Mouse (Mus musculus): ENCODE measurements around the gene Lrrc20. TPM values are rescaled to one million over a fixed set of nuclear protein-coding genes. Genes with fewer than 3 reads are reported as not detected.

The Lrrc20 gene
- 10.5 and 13.3 TPM in 2 replicates for polyA plus RNA-seq (2014; fragmentation: Nextera tagmentation; extraction: Ambion mirVana)

DNA sequence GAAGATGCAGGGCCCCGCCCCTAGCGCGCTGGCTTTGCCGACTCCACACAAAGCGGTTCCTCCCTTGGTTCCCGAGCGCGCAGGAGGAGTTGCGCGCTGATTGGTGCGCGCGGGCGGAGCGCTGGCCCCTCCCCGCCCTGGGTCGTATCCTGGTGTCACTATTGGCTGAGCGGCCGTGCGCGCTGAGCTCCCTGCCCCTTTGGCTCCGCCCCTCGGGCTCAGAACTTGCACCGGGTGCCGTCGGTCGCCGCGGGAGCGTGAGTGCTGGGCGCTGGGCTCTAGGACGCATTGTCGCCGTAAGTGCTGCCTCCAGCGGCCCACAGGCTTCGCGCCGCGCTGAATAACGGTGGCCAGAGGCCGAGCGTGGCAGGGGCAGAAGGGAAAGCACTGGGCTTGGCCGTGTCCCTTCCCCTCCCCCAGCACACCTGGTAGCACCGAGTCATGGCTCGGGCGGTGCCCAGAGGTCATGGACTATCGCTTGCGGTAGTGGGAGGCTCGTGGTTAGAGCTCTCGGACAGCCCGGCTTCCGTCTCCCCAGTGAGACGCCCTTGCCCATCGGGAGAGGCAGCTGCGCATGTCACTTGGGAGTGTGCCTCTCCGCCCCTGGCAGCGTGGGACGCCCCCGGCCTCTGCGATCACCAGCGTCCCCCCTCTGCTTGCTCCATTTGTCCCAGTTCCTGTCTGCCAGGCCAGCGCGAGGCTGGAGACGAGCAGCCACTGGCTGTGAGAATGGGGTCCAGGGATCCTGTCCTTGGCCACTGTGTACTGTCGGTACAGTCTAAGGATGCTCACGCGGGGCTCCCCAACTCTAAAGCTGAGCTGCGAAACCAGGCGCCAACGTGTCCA, at the start of gene Lrrc20:
Lrrc20 (plus strand) TSS at position 208 of the 846 bp plus-strand sequence.
- peak within 1 kb of the TSS; percentile 90 for H3K9ac ChIP-seq (ENCODE audit: low read length)
- H3K4me3 ChIP-seq (ENCODE audit: control insufficient read depth in 1 of 2, insufficient read depth in 1 of 2, low read depth in 1 of 2, low read length in 2 of 2) = peak within 1 kb of the TSS; percentile 87 to 93
- H3K9me3 ChIP-seq (ENCODE audit: control insufficient read depth, low read length) = no peaks in the 10 kb centered on the region
- peak within 1 kb of the TSS; percentile 98 for H3K4me2 ChIP-seq (ENCODE audit: low read length)
- ATAC-seq (ENCODE audit: insufficient number of reproducible peaks, insufficient read depth, low FRiP score, low read depth) = peak; percentile 94
- under 1% methylated on average over 70 of the region's 70 CpGs for WGBS
- no peaks in the 10 kb centered on the region for H3K27me3 ChIP-seq (ENCODE audit: control insufficient read depth, insufficient read depth, low read length)
- peaks cover 7 to 33% of the 10 kb centered on the region in 2 experiments for H3K4me1 ChIP-seq (ENCODE audit: control insufficient read depth in 2 of 2, insufficient read depth in 2 of 2, low read length in 2 of 2)
- no peaks in the 10 kb centered on the region for H3K36me3 ChIP-seq (ENCODE audit: control insufficient read depth, insufficient read depth, low read length)
- H3K27ac ChIP-seq (replicated peaks in 1 of 2; ENCODE audit: control insufficient read depth in 1 of 2, insufficient read depth in 1 of 2, low read depth in 2 of 2, low read length in 2 of 2) = peak within 1 kb of the TSS; percentile 90 to 92

DNA sequence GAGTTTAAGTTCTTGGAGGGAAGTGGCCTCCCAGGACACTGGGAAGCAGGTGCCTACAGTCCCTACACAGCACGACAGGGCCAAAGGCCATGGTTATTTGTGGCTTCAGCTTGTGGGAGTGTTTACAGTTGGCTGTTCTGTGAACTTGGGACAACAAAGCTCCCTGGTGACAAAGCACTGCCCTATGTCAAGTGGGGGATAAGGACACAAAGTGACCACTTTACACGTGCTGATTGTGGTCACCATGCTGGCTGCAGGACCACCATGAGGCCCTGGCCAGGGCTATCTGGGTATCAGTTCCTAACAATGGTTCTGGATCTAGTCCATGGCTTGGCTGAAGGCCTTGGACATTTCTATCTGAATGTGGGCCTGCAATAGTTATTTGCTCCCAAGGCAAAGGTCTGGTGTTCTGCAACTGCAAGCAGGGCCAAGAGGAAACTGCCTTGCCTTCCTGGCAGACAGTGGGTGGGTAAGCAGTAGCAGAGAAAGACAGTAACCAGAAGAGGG, 49.3 kb upstream of the Lrrc20 start:
- peak overlapping the region in 1 of 2 experiments; percentile 41; a peak in 2 of 4 replicates for H3K27ac ChIP-seq (replicated peaks in 1 of 2; ENCODE audit: control insufficient read depth in 1 of 2, insufficient read depth in 1 of 2, low read depth in 2 of 2, low read length in 2 of 2)
- 0 out of 2 replicates have a peak, but pooled peaks have one; percentile 18 for ATAC-seq (ENCODE audit: insufficient number of reproducible peaks, insufficient read depth, low FRiP score, low read depth)
- no peak overlapping the region for H3K4me3 ChIP-seq (ENCODE audit: control insufficient read depth in 1 of 2, insufficient read depth in 1 of 2, low read depth in 1 of 2, low read length in 2 of 2)
- WGBS = 9% methylated on average over 2 of the region's 2 CpGs
- H3K36me3 ChIP-seq (ENCODE audit: control insufficient read depth, insufficient read depth, low read length) = peaks cover 23% of the 10 kb centered on the region
- H3K4me1 ChIP-seq (ENCODE audit: control insufficient read depth in 2 of 2, insufficient read depth in 2 of 2, low read length in 2 of 2) = peaks cover 7 to 21% of the 10 kb centered on the region in 2 experiments
- no peaks in the 10 kb centered on the region for H3K9me3 ChIP-seq (ENCODE audit: control insufficient read depth, low read length)
- no peaks in the 10 kb centered on the region for H3K27me3 ChIP-seq (ENCODE audit: control insufficient read depth, insufficient read depth, low read length)
- no peak overlapping the region for H3K4me2 ChIP-seq (ENCODE audit: low read length)
- H3K9ac ChIP-seq (ENCODE audit: low read length) = no peak overlapping the region

DNA sequence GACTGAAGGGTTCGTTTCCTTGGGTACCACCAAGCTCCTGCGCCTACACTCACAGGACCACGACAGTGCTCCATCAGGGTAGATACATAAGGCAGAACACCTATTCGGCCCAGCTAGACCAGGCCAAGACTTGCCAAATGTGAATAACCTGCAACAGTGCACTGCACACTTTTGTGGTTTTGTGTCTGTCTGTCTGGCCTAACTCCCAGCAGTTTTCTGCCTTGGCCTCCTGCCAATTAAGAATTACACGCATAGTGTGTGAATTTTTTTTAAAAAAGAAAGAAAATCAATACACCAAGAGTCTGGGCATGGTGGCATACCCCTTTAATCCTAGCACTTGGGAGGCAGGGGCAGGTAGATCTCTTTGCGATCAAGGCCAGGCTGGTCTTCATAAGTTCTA, 47.6 kb upstream of the Lrrc20 start:
- H3K9me3 ChIP-seq (ENCODE audit: control insufficient read depth, low read length) = no peaks in the 10 kb centered on the region
- H3K36me3 ChIP-seq (ENCODE audit: control insufficient read depth, insufficient read depth, low read length) = peaks cover 36% of the 10 kb centered on the region
- H3K27me3 ChIP-seq (ENCODE audit: control insufficient read depth, insufficient read depth, low read length) = no peaks in the 10 kb centered on the region
- H3K27ac ChIP-seq (replicated peaks in 1 of 2; ENCODE audit: control insufficient read depth in 1 of 2, insufficient read depth in 1 of 2, low read depth in 2 of 2, low read length in 2 of 2) = no peak overlapping the region
- peaks cover 7 to 21% of the 10 kb centered on the region in 2 experiments for H3K4me1 ChIP-seq (ENCODE audit: control insufficient read depth in 2 of 2, insufficient read depth in 2 of 2, low read length in 2 of 2)
- H3K9ac ChIP-seq (ENCODE audit: low read length) = no peak overlapping the region
- 88% methylated on average over 6 of the region's 6 CpGs for WGBS
- no peak overlapping the region for H3K4me3 ChIP-seq (ENCODE audit: control insufficient read depth in 1 of 2, insufficient read depth in 1 of 2, low read depth in 1 of 2, low read length in 2 of 2)
- ATAC-seq (ENCODE audit: insufficient number of reproducible peaks, insufficient read depth, low FRiP score, low read depth) = no peak
- H3K4me2 ChIP-seq (ENCODE audit: low read length) = no peak overlapping the region

DNA sequence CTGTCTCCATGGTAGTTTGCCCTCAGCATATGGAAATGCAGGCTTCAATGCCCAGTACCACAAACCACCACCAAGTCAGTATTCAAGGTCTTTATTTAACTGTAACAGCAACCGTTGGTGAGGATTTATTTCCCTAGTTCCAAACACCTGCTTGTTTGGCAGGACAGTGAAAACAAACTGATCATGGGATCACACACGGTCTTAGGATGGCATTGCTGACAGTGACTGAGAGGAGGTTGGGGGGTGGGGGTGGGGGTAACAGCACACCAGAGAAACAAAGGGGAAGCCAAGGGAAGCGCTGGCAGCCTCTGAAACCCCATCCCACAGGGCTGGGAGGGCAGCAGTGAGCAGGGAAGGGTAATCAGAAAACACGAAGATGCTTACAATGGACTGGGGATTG, 47.2 kb upstream of the Lrrc20 start:
- no peak for ATAC-seq (ENCODE audit: insufficient number of reproducible peaks, insufficient read depth, low FRiP score, low read depth)
- WGBS = 78% methylated on average over 4 of the region's 4 CpGs
- no peak overlapping the region for H3K4me3 ChIP-seq (ENCODE audit: control insufficient read depth in 1 of 2, insufficient read depth in 1 of 2, low read depth in 1 of 2, low read length in 2 of 2)

DNA sequence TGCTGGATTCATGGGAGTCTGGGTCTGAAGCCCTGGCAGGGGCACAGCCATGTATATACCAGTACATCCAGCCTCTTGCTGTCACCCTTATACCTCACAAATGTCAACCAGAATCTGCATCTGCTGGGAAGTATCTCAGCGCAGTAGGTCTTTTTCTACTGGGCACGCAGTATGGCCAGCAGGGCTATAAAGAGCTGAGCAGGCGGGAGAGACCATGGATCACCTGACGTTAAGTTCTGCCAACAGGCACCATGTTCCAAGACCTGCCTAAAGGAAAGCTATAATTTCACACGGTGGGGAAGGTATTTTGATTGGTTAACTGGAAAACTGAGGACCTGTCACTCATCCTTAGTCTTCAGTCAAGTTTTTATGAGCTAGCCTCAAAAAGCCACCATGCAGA, 46.6 kb upstream of the Lrrc20 start:
- no peaks in the 10 kb centered on the region for H3K27me3 ChIP-seq (ENCODE audit: control insufficient read depth, insufficient read depth, low read length)
- H3K36me3 ChIP-seq (ENCODE audit: control insufficient read depth, insufficient read depth, low read length) = peaks cover 47% of the 10 kb centered on the region
- peaks cover 7 to 19% of the 10 kb centered on the region in 2 experiments for H3K4me1 ChIP-seq (ENCODE audit: control insufficient read depth in 2 of 2, insufficient read depth in 2 of 2, low read length in 2 of 2)
- no peak overlapping the region for H3K4me2 ChIP-seq (ENCODE audit: low read length)
- H3K27ac ChIP-seq (replicated peaks in 1 of 2; ENCODE audit: control insufficient read depth in 1 of 2, insufficient read depth in 1 of 2, low read depth in 2 of 2, low read length in 2 of 2) = no peak overlapping the region
- no peaks in the 10 kb centered on the region for H3K9me3 ChIP-seq (ENCODE audit: control insufficient read depth, low read length)
- ATAC-seq (ENCODE audit: insufficient number of reproducible peaks, insufficient read depth, low FRiP score, low read depth) = no peak
- WGBS = 92% methylated on average over 5 of the region's 5 CpGs
- no peak overlapping the region for H3K9ac ChIP-seq (ENCODE audit: low read length)
- H3K4me3 ChIP-seq (ENCODE audit: control insufficient read depth in 1 of 2, insufficient read depth in 1 of 2, low read depth in 1 of 2, low read length in 2 of 2) = no peak overlapping the region

More for the DNA sequence above, 47.2 kb upstream of the Lrrc20 start:
- H3K9ac ChIP-seq (ENCODE audit: low read length) = no peak overlapping the region
- H3K4me1 ChIP-seq (ENCODE audit: control insufficient read depth in 2 of 2, insufficient read depth in 2 of 2, low read length in 2 of 2) = peaks cover 7 to 21% of the 10 kb centered on the region in 2 experiments
- no peaks in the 10 kb centered on the region for H3K27me3 ChIP-seq (ENCODE audit: control insufficient read depth, insufficient read depth, low read length)
- H3K4me2 ChIP-seq (ENCODE audit: low read length) = no peak overlapping the region
- H3K36me3 ChIP-seq (ENCODE audit: control insufficient read depth, insufficient read depth, low read length) = peaks cover 41% of the 10 kb centered on the region
- no peaks in the 10 kb centered on the region for H3K9me3 ChIP-seq (ENCODE audit: control insufficient read depth, low read length)
- H3K27ac ChIP-seq (replicated peaks in 1 of 2; ENCODE audit: control insufficient read depth in 1 of 2, insufficient read depth in 1 of 2, low read depth in 2 of 2, low read length in 2 of 2) = no peak overlapping the region

DNA sequence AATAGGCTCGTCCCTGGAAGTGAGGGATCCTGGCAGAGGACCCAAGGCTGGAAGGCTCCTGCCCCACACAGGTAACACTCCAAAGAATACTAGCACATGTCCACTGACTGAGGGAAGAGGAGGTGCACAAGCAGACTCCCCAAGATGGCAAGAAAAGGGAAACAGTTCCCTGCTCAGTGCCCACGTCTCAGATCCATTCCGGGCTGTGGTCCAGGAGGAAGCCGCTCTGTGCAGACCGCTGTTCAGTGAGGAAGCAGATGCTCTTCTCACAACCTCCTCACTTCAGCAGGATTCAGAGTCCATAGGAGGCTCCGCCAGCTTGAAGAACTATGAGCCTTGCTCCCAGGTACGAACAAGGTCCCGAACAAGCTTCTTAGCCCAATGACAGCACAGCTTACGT, 44.2 kb upstream of the Lrrc20 start:
- Histone ChIP-seq H3K27me3 (ENCODE audit: control insufficient read depth, insufficient read depth, low read length) (no peaks in the 10 kb centered on the region), H3K4me3 (ENCODE audit: control insufficient read depth in 1 of 2, insufficient read depth in 1 of 2, low read depth in 1 of 2, low read length in 2 of 2) (no peak overlapping the region), H3K9me3 (ENCODE audit: control insufficient read depth, low read length) (no peaks in the 10 kb centered on the region), H3K27ac (replicated peaks in 1 of 2; ENCODE audit: control insufficient read depth in 1 of 2, insufficient read depth in 1 of 2, low read depth in 2 of 2, low read length in 2 of 2) (no peak overlapping the region), H3K4me1 (ENCODE audit: control insufficient read depth in 2 of 2, insufficient read depth in 2 of 2, low read length in 2 of 2) (peaks cover 0 to 4% of the 10 kb centered on the region in 2 experiments; a peak in 1 of 4 replicates), H3K4me2 (ENCODE audit: low read length) (no peak overlapping the region), H3K36me3 (ENCODE audit: control insufficient read depth, insufficient read depth, low read length) (peaks cover 68% of the 10 kb centered on the region), H3K9ac (ENCODE audit: low read length) (no peak overlapping the region)
- no peak for ATAC-seq (ENCODE audit: insufficient number of reproducible peaks, insufficient read depth, low FRiP score, low read depth)
- 95% methylated on average over 9 of the region's 9 CpGs for WGBS

DNA sequence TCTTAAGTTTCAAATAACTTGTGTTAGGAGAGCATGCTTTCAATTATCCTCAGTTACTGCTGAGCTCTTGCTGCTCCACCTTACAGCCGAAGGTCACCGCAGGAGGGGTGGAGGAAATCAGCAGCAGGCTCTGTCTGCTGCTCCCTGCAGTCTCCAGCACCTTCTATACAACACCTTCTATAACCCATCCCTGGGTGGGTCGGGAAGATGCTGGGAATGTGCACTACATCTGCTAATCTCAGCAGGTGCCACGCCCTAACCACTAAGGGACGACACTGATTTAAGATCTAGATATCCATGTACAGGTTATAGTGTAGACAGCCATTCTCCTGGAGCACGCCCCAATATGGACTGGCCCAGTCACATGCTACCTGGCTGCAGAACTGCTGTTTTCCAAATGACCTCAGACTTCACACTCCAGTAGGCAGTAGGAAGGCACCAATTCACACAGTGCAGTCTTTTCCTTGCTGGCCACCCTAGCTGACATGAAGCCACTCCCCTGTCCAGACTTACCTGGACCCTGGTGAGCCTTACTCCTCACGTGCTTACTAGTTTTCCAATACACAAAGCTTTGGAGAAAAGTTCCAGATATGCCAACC, 35.3 kb upstream of the Lrrc20 start:
- no peak overlapping the region for H3K27ac ChIP-seq (replicated peaks in 1 of 2; ENCODE audit: control insufficient read depth in 1 of 2, insufficient read depth in 1 of 2, low read depth in 2 of 2, low read length in 2 of 2)
- no peak overlapping the region for H3K4me3 ChIP-seq (ENCODE audit: control insufficient read depth in 1 of 2, insufficient read depth in 1 of 2, low read depth in 1 of 2, low read length in 2 of 2)
- WGBS = 90% methylated on average over 7 of the region's 7 CpGs
- H3K4me1 ChIP-seq (ENCODE audit: control insufficient read depth in 2 of 2, insufficient read depth in 2 of 2, low read length in 2 of 2) = peaks cover 13 to 24% of the 10 kb centered on the region in 2 experiments
- no peaks in the 10 kb centered on the region for H3K27me3 ChIP-seq (ENCODE audit: control insufficient read depth, insufficient read depth, low read length)
- H3K4me2 ChIP-seq (ENCODE audit: low read length) = no peak overlapping the region
- H3K36me3 ChIP-seq (ENCODE audit: control insufficient read depth, insufficient read depth, low read length) = peaks cover 16% of the 10 kb centered on the region
- no peak overlapping the region for H3K9ac ChIP-seq (ENCODE audit: low read length)
- ATAC-seq (ENCODE audit: insufficient number of reproducible peaks, insufficient read depth, low FRiP score, low read depth) = no peak
- no peaks in the 10 kb centered on the region for H3K9me3 ChIP-seq (ENCODE audit: control insufficient read depth, low read length)
